Mouse (Mus musculus): ENCODE measurements at regions not wholly inside any gene's neighbourhood (a gene's known extent, or its start where the extent isn't known, plus 50 kb on each side); places are given as distances from the start of the nearest gene placed in this dataset.

- no peak for ATAC-seq (replicated peaks)
- 69% methylated on average over 9 of the region's 9 CpGs for WGBS
- Histone ChIP-seq H3K9me3 (no peaks in the 10 kb centered on the region), H3K4me2 (no peak overlapping the region), H3K9ac (no peak overlapping the region), H3K36me3 (replicated peaks) (no peaks in the 10 kb centered on the region), H3K4me3 (no peak overlapping the region), H3K4me1 (no peaks in the 10 kb centered on the region), H3K27me3 (replicated peaks) (no peaks in the 10 kb centered on the region), H3K27ac (no peak overlapping the region)
Observed at GRCm38 (mm10) chr11:19776473-19777200, 147.5 kb upstream of the Spred2 start.

GRCm38 (mm10) chr11:19778191-19778590 is 146.0 kb upstream of the Spred2 start:
- Histone ChIP-seq H3K27ac (no peak overlapping the region), H3K4me2 (no peak overlapping the region), H3K9ac (no peak overlapping the region), H3K4me3 (no peak overlapping the region), H3K36me3 (replicated peaks) (no peaks in the 10 kb centered on the region), H3K27me3 (replicated peaks) (no peaks in the 10 kb centered on the region), H3K4me1 (no peaks in the 10 kb centered on the region), H3K9me3 (no peaks in the 10 kb centered on the region)
- 89% methylated on average over 2 of the region's 2 CpGs for WGBS
- ATAC-seq (replicated peaks): no peak

GRCm38 (mm10) chr11:19785110-19785509 is 139.1 kb upstream of the Spred2 start:
- no peak overlapping the region for H3K4me2 ChIP-seq
- no peak overlapping the region for H3K9ac ChIP-seq
- H3K27ac ChIP-seq: no peak overlapping the region
- 69% methylated on average over 14 of the region's 14 CpGs for WGBS
- H3K9me3 ChIP-seq: no peaks in the 10 kb centered on the region
- H3K4me1 ChIP-seq: no peaks in the 10 kb centered on the region
- no peak overlapping the region for H3K4me3 ChIP-seq
- no peaks in the 10 kb centered on the region for H3K27me3 ChIP-seq (replicated peaks)
- ATAC-seq (replicated peaks): no peak; the same call in 1 of the 2 replicates
- no peaks in the 10 kb centered on the region for H3K36me3 ChIP-seq (replicated peaks)

- no peak for ATAC-seq (replicated peaks)
- Histone ChIP-seq H3K27me3 (replicated peaks) (no peaks in the 10 kb centered on the region), H3K4me3 (no peak overlapping the region), H3K27ac (no peak overlapping the region), H3K4me2 (no peak overlapping the region), H3K36me3 (replicated peaks) (no peaks in the 10 kb centered on the region), H3K4me1 (no peaks in the 10 kb centered on the region), H3K9me3 (no peaks in the 10 kb centered on the region), H3K9ac (no peak overlapping the region)
- 61% methylated on average over 4 of the region's 4 CpGs for WGBS
Observed at GRCm38 (mm10) chr11:19796950-19797670, 127.1 kb upstream of the Spred2 start.

- peaks cover 7% of the 10 kb centered on the region for H3K4me1 ChIP-seq
- no peaks in the 10 kb centered on the region for H3K36me3 ChIP-seq (replicated peaks)
- H3K4me3 ChIP-seq: no peak overlapping the region
- no peaks in the 10 kb centered on the region for H3K9me3 ChIP-seq
- WGBS: 92% methylated on average over 7 of the region's 7 CpGs
- ATAC-seq (replicated peaks): no peak
- H3K27ac ChIP-seq: no peak overlapping the region
- no peak overlapping the region for H3K4me2 ChIP-seq
- H3K9ac ChIP-seq: no peak overlapping the region
- no peaks in the 10 kb centered on the region for H3K27me3 ChIP-seq (replicated peaks)
Observed at GRCm38 (mm10) chr11:19809359-19809758, 114.8 kb upstream of the Spred2 start.

GRCm38 (mm10) chr11:19811271-19811991 is 112.7 kb upstream of the Spred2 start:
- Histone ChIP-seq H3K36me3 (replicated peaks) (no peaks in the 10 kb centered on the region), H3K4me3 (no peak overlapping the region), H3K4me1 (peaks cover 7% of the 10 kb centered on the region), H3K4me2 (no peak overlapping the region), H3K9me3 (no peaks in the 10 kb centered on the region), H3K9ac (no peak overlapping the region), H3K27me3 (replicated peaks) (no peaks in the 10 kb centered on the region), H3K27ac (no peak overlapping the region)
- 12% methylated on average over 12 of the region's 12 CpGs for WGBS
- ATAC-seq (replicated peaks): no peak

GRCm38 (mm10) chr11:19811992-19812690 is 112.0 kb upstream of the Spred2 start:
- Histone ChIP-seq H3K27ac (no peak overlapping the region), H3K36me3 (replicated peaks) (no peaks in the 10 kb centered on the region), H3K27me3 (replicated peaks) (no peaks in the 10 kb centered on the region), H3K4me3 (no peak overlapping the region), H3K9me3 (no peaks in the 10 kb centered on the region), H3K9ac (no peak overlapping the region), H3K4me2 (no peak overlapping the region), H3K4me1 (peaks cover 7% of the 10 kb centered on the region)
- 0 out of 2 replicates have a peak, but pooled peaks have one; percentile 14 for ATAC-seq (replicated peaks)
- 14% methylated on average over 10 of the region's 10 CpGs for WGBS

- 64% methylated on average over 7 of the region's 7 CpGs for WGBS
- no peak for ATAC-seq (replicated peaks)
- Histone ChIP-seq H3K4me3 (no peak overlapping the region), H3K9ac (no peak overlapping the region), H3K4me1 (peaks cover 7% of the 10 kb centered on the region), H3K9me3 (no peaks in the 10 kb centered on the region), H3K36me3 (replicated peaks) (no peaks in the 10 kb centered on the region), H3K27ac (no peak overlapping the region), H3K4me2 (no peak overlapping the region), H3K27me3 (replicated peaks) (no peaks in the 10 kb centered on the region)
Observed at GRCm38 (mm10) chr11:19813549-19813948, 110.6 kb upstream of the Spred2 start.

- H3K36me3 ChIP-seq (replicated peaks): no peaks in the 10 kb centered on the region
- H3K9ac ChIP-seq: no peak overlapping the region
- WGBS: 76% methylated on average over 5 of the region's 5 CpGs
- H3K4me2 ChIP-seq: no peak overlapping the region
- H3K27ac ChIP-seq: no peak overlapping the region
- no peaks in the 10 kb centered on the region for H3K27me3 ChIP-seq (replicated peaks)
- no peaks in the 10 kb centered on the region for H3K9me3 ChIP-seq
- H3K4me1 ChIP-seq: no peaks in the 10 kb centered on the region
- no peak overlapping the region for H3K4me3 ChIP-seq
- ATAC-seq (replicated peaks): peak; percentile 71
Observed at GRCm38 (mm10) chr11:19822991-19823390, 101.2 kb upstream of the Spred2 start.

- no peak overlapping the region for H3K4me3 ChIP-seq
- H3K27me3 ChIP-seq (replicated peaks): no peaks in the 10 kb centered on the region
- no peak overlapping the region for H3K27ac ChIP-seq
- no peak overlapping the region for H3K9ac ChIP-seq
- H3K4me2 ChIP-seq: no peak overlapping the region
- WGBS: 0% methylated on average over 3 of the region's 3 CpGs
- ATAC-seq (replicated peaks): peak; percentile 62
- H3K36me3 ChIP-seq (replicated peaks): no peaks in the 10 kb centered on the region
- H3K4me1 ChIP-seq: no peaks in the 10 kb centered on the region
- H3K9me3 ChIP-seq: no peaks in the 10 kb centered on the region
Observed at GRCm38 (mm10) chr11:19823461-19823895, 100.7 kb upstream of the Spred2 start.

GRCm38 (mm10) chr11:19826481-19827185 is 97.5 kb upstream of the Spred2 start:
- H3K4me1 ChIP-seq: 0 out of 2 replicates have a peak, but pooled peaks cover 4% of the 10 kb centered on the region
- 86% methylated on average over 13 of the region's 13 CpGs for WGBS
- no peak for ATAC-seq (replicated peaks)
- no peak overlapping the region for H3K4me3 ChIP-seq
- no peaks in the 10 kb centered on the region for H3K9me3 ChIP-seq
- no peaks in the 10 kb centered on the region for H3K27me3 ChIP-seq (replicated peaks)
- H3K27ac ChIP-seq: no peak overlapping the region
- no peak overlapping the region for H3K4me2 ChIP-seq
- no peaks in the 10 kb centered on the region for H3K36me3 ChIP-seq (replicated peaks)
- no peak overlapping the region for H3K9ac ChIP-seq
